Mouse (Mus musculus): ENCODE results near the gene Gpr62. TPM values are rescaled to one million over a fixed set of nuclear protein-coding genes. Genes with fewer than 3 reads are reported as not detected.
"Not testable (repeated sequence)": the region's sequence is repeated elsewhere in the genome, so short reads cannot be mapped to it uniquely, and the experiment has no call there.

The Gpr62 gene
- under 1 TPM; 0.20 to 0.29 TPM for total RNA-seq (2021)
- long read RNA-seq, experiment 1, partial matches to known transcripts = 0 of 1 reads
- long read RNA-seq, experiment 1, other reads (novel, unspliced or antisense) = 0 of 1 reads
- long read RNA-seq, experiment 2, partial matches to known transcripts = 0 of 1 reads
- long read RNA-seq, experiment 2, other reads (novel, unspliced or antisense) = 0 of 1 reads

DNA sequence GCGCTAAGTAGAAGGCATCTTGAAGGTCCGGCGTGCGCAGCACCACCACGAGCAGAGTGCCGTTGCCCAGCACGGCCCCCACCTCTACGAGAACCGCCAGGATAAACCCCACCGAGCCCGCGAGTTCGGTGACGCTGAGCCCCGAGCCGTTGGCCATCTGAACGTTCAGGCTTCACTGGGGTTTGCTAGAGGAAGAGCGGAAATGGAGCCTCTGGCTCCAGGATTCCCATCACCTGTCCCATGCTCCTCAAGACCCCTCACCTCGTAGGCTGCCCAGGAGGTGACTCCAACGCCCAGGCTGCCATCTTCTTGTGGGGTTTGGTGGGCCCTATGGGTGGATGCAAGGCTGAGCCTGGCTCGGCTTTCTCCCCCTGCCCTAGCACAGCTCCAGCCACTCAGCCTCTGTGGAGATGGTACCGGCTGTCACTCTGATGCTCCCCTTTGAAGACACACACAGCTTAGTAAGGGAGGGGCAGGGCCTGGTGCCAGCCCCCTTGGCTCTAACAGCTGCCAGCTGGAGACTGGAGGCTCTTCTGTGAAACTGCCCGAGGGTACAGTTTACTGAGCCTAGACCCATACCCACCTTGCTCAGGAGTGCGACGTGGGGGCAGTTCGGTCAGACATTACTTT, at the start of gene Gpr62:
Gene Gpr62, minus strand, starts transcription at position 368 of the 630 bp plus-strand sequence.
- DNase-seq (ENCODE audit: low spot score in 2 of 2) = no peak

DNA sequence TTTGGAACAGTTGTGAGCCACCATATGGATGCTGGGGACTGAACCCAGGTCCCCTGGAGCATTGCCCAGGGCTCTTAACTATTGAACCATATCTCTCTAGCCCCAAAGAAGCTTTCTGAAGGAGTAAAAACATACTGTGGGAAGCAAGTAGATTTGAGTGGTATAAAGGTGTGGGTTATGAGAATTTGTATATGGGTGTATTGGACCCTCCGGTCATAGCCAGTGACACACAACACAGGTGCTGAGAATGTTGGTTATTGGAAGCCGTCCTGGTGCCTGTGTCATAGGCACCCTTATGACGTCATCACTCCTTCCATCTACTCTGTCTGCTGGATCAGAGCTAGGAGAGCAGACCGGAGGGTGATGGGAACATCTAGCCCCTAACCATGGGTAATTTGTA, 48.5 kb upstream of the Gpr62 start, which contains the start of gene Iqcf5:
Gene Iqcf5, plus strand, starts transcription at position 301 of the 400 bp plus-strand sequence.
- no peak for DNase-seq (ENCODE audit: low spot score in 2 of 2)

DNA sequence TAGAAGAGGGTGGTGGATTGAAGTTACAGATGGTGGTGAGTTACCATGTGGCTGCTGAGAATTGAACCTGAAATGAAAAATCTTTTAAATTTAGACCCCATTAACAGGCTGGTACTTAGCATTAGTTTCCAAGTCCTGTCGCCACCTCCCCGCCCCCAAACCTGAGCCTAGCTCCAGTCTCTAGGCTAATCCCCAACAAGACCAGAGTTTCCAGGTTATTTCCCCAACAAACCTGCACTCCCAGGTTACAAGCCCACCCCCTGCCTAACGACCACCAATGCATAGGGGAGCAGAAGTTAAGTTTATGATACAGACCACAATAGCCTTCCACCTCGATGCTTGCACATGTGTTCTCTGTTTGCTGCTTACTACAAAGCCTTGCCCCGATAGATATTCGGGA, 47.8 kb upstream of the Gpr62 start:
- DNase-seq (ENCODE audit: low spot score in 2 of 2) = no peak

- no peak for DNase-seq (ENCODE audit: low spot score in 2 of 2)
These were observed 47.2 kb upstream of the Gpr62 start for GRCm38 (mm10) chr9:106512729-106513450.

DNA sequence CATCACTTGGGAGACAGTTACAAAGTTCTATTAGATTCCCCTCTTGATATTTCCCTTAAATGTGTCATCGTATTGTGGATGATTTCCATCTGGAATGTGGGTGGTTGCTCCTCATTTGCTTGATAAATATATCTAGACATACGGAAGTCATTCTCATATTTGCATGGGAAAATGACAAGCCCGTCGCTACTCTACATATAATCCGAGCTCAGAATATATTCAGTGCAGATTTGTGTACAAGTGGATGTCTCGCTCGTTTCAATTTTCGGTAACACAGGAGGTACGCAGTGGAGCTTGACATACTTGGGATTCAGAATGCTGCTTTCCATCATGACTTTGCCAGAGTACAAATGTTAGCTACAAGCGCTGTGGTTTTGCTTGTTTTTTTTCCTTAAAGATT, 43.6 kb upstream of the Gpr62 start:
- DNase-seq (ENCODE audit: low spot score in 2 of 2) = no peak

DNA sequence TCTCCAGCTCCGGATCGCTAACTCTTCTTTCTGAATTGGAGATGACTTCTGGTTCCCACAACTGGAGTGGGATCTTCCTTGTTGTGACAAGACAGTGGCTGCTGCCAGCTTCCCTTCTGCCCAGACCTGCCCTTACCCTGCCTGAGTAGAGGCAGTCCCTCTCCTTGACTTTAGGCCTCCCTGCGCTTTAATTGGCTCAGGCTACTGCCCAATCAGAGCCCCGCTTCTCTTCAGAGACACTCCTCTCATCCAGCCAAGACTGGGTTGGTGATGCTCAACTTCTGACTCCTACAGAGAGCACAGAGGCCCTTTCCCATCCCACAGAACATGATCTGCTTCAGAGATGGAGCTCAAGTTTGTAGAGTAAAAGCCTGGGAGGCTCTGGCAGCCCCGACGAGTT, 38.5 kb upstream of the Gpr62 start:
- no peak for DNase-seq (ENCODE audit: low spot score in 2 of 2)

GRCm38 (mm10) chr9:106501846-106502245, 36.1 kb upstream of the Gpr62 start:
- DNase-seq (ENCODE audit: low spot score in 2 of 2) = no peak

DNA sequence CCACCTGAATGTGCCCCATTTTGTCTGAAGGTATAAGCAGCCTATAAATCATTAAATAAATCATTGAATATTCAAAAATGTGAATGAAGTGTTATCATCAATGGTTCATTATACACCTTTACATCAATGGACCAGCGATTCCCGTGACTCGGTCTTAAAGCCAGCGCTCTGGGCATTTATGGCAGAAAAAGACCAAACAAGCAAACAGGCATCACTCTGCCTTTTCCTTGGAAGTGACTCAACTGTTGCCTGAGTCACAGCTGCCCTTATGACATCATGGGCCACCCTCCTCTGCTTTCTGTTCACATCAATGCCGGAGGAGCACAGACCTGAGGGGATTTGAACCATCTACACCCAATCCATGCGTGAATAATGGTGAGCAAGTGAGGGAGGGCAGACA, 33.9 kb upstream of the Gpr62 start, which contains the start of gene Iqcf1:
Gene Iqcf1, plus strand, starts transcription at position 301 of the 400 bp plus-strand sequence.
- no peak for DNase-seq (ENCODE audit: low spot score in 2 of 2)

DNA sequence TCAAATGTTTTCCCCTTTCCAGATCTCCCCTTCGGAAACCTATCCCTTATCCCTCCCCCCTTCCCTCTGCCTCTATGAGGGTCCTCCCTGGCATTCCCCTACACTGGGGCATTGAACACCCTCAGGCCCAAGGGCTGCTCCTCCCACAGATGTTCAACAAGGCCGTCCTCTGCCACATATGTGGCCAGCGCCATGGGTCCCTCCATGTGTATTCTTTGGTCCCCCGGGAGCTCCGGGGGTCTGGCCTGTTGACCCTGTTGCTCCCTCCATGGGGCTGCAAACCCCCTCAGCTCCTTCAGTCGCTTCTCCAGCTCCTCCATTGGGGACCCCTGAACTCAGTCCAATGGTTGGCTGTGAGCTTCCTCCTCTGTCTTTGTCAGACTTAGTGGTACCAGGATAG, 21.9 kb upstream of the Gpr62 start:
- not testable (repeated sequence) for DNase-seq (ENCODE audit: low spot score in 2 of 2)

- no peak for DNase-seq (ENCODE audit: low spot score in 2 of 2)
These were observed 19.3 kb upstream of the Gpr62 start for GRCm38 (mm10) chr9:106485076-106485475.

GRCm38 (mm10) chr9:106483606-106484005, 17.9 kb upstream of the Gpr62 start:
- DNase-seq (ENCODE audit: low spot score in 2 of 2) = no peak

GRCm38 (mm10) chr9:106483136-106483535, 17.4 kb upstream of the Gpr62 start:
- DNase-seq (ENCODE audit: low spot score in 2 of 2) = no peak

DNA sequence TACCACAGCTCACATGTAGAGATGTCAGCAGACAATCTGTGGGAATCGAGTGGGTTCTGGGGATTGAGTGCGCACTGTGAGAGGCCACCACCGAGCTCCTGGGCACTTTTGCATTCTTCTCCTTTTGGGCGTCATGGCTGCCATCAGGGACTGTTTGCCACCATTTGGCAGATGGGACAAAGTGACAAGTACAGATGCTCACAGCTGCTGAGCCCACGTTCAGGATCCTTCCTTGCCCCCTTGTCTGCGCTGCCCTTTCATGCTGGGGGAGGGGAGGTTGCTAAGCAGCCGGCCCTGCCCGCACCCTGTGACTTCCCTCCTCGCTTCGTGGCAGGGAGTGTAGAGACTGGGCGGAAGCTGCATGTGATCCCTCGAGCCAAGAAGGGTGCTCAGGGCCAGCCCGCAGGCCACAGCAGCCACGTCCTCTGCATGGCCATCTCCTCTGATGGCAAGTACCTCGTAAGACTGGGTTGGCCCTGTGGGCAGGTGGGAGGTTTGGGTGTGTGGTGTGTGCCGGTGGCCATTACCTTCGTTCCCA, 16.9 kb upstream of the Gpr62 start:
- DNase-seq (ENCODE audit: low spot score in 2 of 2) = no peak

DNA sequence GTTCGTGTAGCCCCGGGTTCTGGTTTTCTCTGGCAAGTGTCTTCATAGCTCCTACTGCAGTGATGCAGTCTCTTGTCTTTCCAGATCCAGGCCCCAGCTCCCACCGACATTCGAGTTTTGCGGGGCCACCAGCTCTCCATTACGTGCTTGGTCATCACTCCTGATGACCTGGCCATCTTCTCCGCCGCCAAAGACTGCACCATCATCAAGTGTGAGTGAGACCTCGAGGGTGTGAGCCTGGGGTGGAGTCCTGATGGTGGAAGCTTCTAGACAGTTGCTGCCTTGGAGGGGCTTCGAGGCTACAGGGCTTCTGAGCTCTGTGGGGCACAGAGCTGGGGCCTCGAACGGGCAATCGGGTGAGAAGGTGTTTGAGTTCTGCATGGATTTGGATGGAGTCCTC, 15.9 kb upstream of the Gpr62 start:
- no peak for DNase-seq (ENCODE audit: low spot score in 2 of 2)

DNA sequence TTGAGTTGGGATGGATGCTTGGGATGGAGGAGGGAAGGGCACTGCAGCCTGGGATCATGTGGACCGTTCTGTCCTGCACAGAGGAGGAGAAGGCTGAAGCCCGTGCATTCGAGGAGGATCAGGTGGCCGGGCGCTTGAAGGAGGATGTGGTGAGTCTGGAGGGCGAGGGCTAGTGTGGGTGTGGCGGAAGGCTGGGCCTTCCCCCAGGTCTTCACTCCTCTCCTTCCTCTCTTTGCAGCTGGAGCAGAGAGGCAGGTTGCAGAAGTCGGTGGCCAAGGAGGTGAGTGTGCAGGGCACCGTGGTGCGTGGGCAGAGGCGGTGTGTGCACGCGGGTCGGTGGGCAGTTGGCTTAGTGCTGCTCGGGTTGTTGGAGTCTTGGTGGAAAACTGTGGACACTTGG, 15.3 kb upstream of the Gpr62 start:
- no peak for DNase-seq (ENCODE audit: low spot score in 2 of 2)

DNA sequence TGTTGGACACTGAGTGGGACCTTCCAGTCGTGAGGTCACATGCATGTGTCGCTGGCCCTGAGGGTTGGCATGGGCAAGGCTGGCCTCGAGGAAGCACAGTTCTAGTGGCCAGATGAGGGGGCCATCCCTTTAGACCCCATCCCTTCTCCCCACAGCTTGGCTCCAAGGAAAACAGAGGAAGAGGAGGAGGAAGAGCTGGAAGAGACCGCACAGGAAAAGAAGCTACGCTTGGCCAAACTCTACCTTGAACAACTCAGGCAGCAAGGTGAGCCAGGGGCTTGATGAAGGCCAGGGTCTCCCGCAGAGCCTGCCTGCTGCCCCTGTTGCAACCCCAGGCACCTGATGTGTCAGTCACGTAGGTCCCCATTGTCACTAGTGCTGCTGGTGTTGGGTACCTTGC, 14.8 kb upstream of the Gpr62 start:
- no peak for DNase-seq (ENCODE audit: low spot score in 2 of 2)

DNA sequence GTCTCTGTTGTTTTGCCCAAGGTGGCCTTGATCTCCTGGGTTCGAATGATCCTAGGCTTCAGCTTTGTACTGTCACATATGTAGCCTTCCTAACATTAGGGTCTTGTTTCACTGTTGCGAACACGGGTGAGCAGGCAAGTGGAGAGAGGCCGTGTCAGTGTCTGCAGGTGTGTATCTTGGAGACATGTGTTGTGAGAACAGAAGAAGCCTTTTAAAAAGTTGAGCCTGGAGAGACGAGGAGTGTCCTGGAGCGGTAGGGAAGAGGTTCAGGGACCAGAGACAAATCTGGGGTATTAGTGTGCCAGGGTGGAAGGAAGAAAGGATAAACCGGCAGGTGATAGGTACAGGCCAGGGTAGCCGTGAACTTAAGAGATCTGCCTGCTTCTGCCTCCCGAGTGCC, 12.4 kb upstream of the Gpr62 start:
- no peak for DNase-seq (ENCODE audit: low spot score in 2 of 2)

DNA sequence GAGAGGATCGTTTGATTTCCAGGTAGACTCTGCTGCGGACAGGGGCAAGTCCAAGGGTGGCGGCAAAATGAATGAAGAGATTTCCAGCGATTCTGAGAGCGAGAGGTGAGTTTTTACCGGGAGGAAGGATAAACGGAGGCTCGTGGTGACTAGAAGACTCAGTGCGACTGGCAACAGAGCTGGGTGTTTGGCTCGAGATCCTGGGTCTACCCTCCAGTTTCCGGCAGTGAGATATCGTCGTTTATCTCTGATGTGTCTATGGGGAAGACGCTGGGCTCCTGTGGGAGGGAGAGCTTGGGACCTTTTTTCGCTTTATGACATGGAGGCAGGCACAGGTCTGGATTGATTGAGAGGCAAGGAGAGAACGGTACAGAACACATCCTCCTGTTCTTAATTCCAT, 11.9 kb upstream of the Gpr62 start:
- DNase-seq (ENCODE audit: low spot score in 2 of 2) = peak in 1 of 2 experiments; percentile 12

- peak; percentile 94 to 97 for DNase-seq (ENCODE audit: low spot score in 2 of 2)
These were observed 11.3 kb upstream of the Gpr62 start, which contains the start of gene Parp3 for GRCm38 (mm10) chr9:106476924-106477484. Gene Parp3 (minus strand): TSS chr9:106476949.

GRCm38 (mm10) chr9:106476002-106476923, 10.5 kb upstream of the Gpr62 start:
- DNase-seq (ENCODE audit: low spot score in 2 of 2) = peak; percentile 60 to 62

- no peak for DNase-seq (ENCODE audit: low spot score in 2 of 2)
These were observed 9.9 kb upstream of the Gpr62 start, which contains the start of gene Rrp9 for GRCm38 (mm10) chr9:106475663-106476001. Gene Rrp9 (plus strand): TSS chr9:106475963.

Measured in adrenal gland, adult 18-20 months (tissue).